Mouse (Mus musculus): ENCODE results near the gene Slit1. TPM values are rescaled to one million over a fixed set of nuclear protein-coding genes. Genes with fewer than 3 reads are reported as not detected.
A peak's percentile ranks its signal among the peaks of the same experiment; 100 is the strongest.

Gene Slit1
- total RNA-seq (2021), result under 1 TPM; 0.33 to 0.35 TPM
- long read RNA-seq, experiment 1, partial matches to known transcripts, result 1 of 1 reads
- long read RNA-seq, experiment 1, other reads (novel, unspliced or antisense), result 0 of 1 reads
- long read RNA-seq, experiment 2, partial matches to known transcripts, result 1 of 2 reads
- long read RNA-seq, experiment 2, other reads (novel, unspliced or antisense), result 1 of 2 reads

- intact Hi-C loops (cut with DNase I), result no loop called here
- no peak for DNase-seq
These were observed at the start of gene Slit1 for GRCm38 (mm10) chr19:41743396-41743795. TSS of gene Slit1 (minus strand) at chr19:41743665.

GRCm38 (mm10) chr19:41792934-41793486 is 49.5 kb upstream of the Slit1 start:
- no peak for DNase-seq
- intact Hi-C loops (cut with DNase I), result no loop called here

- intact Hi-C loops (cut with DNase I), result no loop called here
- DNase-seq, result no peak
These were observed 47.9 kb upstream of the Slit1 start for GRCm38 (mm10) chr19:41791384-41791783.

GRCm38 (mm10) chr19:41789110-41789961 is 45.9 kb upstream of the Slit1 start:
- intact Hi-C loops (cut with DNase I), result no loop called here
- no peak for DNase-seq

- no peak for DNase-seq
These were observed 43.4 kb upstream of the Slit1 start for GRCm38 (mm10) chr19:41786896-41787295.

GRCm38 (mm10) chr19:41777514-41777913 is 34.0 kb upstream of the Slit1 start:
- intact Hi-C loops (cut with DNase I), result loop anchor here (5.0 kb wide), 1 partner anchor 70 kb away; the partner anchor contains the start of gene Frat2
- DNase-seq, result no peak

More at GRCm38 (mm10) chr19:41786896-41787295, 43.4 kb upstream of the Slit1 start:
- intact Hi-C loops (cut with DNase I), result no loop called here

- intact Hi-C loops (cut with DNase I), result loop anchor here (10.0 kb wide), 1 partner anchor 314 kb away; no protein-coding TSS in a partner anchor
- no peak for DNase-seq
These were observed 25.2 kb upstream of the Slit1 start for GRCm38 (mm10) chr19:41768711-41769110.

GRCm38 (mm10) chr19:41766628-41767027 is 23.2 kb upstream of the Slit1 start:
- DNase-seq, result no peak
- intact Hi-C loops (cut with DNase I), result loop anchor here (10.0 kb wide), 1 partner anchor 312 kb away; no protein-coding TSS in a partner anchor

- intact Hi-C loops (cut with DNase I), result loop anchor here (2.0 to 10.0 kb wide), 3 partner anchors 107 to 447 kb away; no protein-coding TSS in a partner anchor
- peak; percentile 71 to 80 for DNase-seq
These were observed 20.6 kb upstream of the Slit1 start for GRCm38 (mm10) chr19:41763870-41764660.

GRCm38 (mm10) chr19:41761529-41761928 is 18.1 kb upstream of the Slit1 start:
- intact Hi-C loops (cut with DNase I), result loop anchor here (5.0 to 10.0 kb wide), 2 partner anchors 307 to 444 kb away; no protein-coding TSS in a partner anchor

GRCm38 (mm10) chr19:41759765-41760164 is 16.3 kb upstream of the Slit1 start:
- DNase-seq, result no peak
- intact Hi-C loops (cut with DNase I), result loop anchor here (5.0 to 10.0 kb wide), 2 partner anchors 305 to 442 kb away; no protein-coding TSS in a partner anchor

More at GRCm38 (mm10) chr19:41761529-41761928, 18.1 kb upstream of the Slit1 start:
- no peak for DNase-seq

GRCm38 (mm10) chr19:41759270-41759669 is 15.8 kb upstream of the Slit1 start:
- intact Hi-C loops (cut with DNase I), result no loop called here
- DNase-seq, result no peak

GRCm38 (mm10) chr19:41754760-41755159 is 11.3 kb upstream of the Slit1 start:
- intact Hi-C loops (cut with DNase I), result no loop called here
- DNase-seq, result no peak

GRCm38 (mm10) chr19:41751906-41752305 is 8.4 kb upstream of the Slit1 start:
- intact Hi-C loops (cut with DNase I), result no loop called here
- DNase-seq, result no peak

- intact Hi-C loops (cut with DNase I), result no loop called here
- DNase-seq, result no peak
These were observed 4.0 kb upstream of the Slit1 start for GRCm38 (mm10) chr19:41747436-41747835.

GRCm38 (mm10) chr19:41745941-41746557 is 2.6 kb upstream of the Slit1 start:
- DNase-seq, result no peak
- intact Hi-C loops (cut with DNase I), result no loop called here

GRCm38 (mm10) chr19:41738896-41739295 is 4.6 kb downstream of the Slit1 start:
- intact Hi-C loops (cut with DNase I), result no loop called here
- no peak for DNase-seq

- intact Hi-C loops (cut with DNase I), result no loop called here
These were observed 5.0 kb downstream of the Slit1 start for GRCm38 (mm10) chr19:41738429-41738805.

GRCm38 (mm10) chr19:41737657-41738428 is 5.6 kb downstream of the Slit1 start:
- DNase-seq, result no peak
- intact Hi-C loops (cut with DNase I), result no loop called here

More at GRCm38 (mm10) chr19:41738429-41738805, 5.0 kb downstream of the Slit1 start:
- no peak for DNase-seq

Data from gastrocnemius, postnatal 36 days (tissue).